Mouse (Mus musculus) erythroblast, embryonic 14.5 days (primary cell): ENCODE data around the gene Msi2.

Experiments used
- GATA1 ChIP-seq: IDR thresholded peaks from 2 replicates; pipeline ENCODE4 v1.6.1; 2012; ENCODE audit warnings: low read length, inconsistent platforms, mixed read lengths
- TAL1 ChIP-seq: IDR thresholded peaks from 3 replicates; pipeline ENCODE4 v1.6.1; 2012; ENCODE audit warnings: low read length, inconsistent platforms, mixed read lengths

DNA sequence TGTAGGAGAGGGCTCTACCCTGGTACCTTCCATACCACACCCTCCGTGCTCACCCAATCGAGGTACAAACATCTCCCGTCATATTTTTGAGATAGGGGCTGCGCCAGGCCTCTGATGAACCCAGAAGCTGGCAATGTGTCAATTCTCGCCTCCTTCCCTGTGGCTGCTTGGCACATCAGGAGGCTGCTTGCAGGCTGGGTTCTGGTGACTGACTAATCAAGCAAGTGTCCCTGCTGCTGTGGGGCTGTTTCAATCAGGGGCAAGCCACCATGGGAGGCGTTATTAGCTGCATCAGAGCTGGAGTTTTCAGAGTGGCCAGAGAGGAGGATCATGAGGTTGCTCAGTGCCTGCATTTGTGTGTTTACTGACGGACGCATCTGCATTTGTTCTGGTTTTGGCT is 310.0 kb downstream of the Msi2 start:
- TF ChIP-seq TAL1 = no peak
- no peak for TF ChIP-seq GATA1
